Mouse (Mus musculus) lung, embryonic 16.5 days (tissue): Measurements from ENCODE around the gene Susd1. TPM values are rescaled to one million over a fixed set of nuclear protein-coding genes. Genes with fewer than 3 reads are reported as not detected.

Experiments used
- ATAC-seq: fragments of 200-750 bp; cut with Nextera tagmentation; 2 replicates; pipeline ENCODE4 v1.8.0; 2017; ENCODE audit warnings: low read depth, mild to moderate bottlenecking, moderate library complexity
- H3K27ac ChIP-seq: fragments of 300-500 bp; sonication (generic); 2 replicates; pipeline ENCODE4 v1.5.1; 2014; ENCODE audit warnings: mild to moderate bottlenecking, control low read depth, low read length
- H3K27me3 ChIP-seq: fragments of 300-500 bp; sonication (generic); 2 replicates; pipeline ENCODE4 v1.6.1; 2014; ENCODE audit warnings: low read depth, low read length, mixed read lengths; ENCODE audit not compliant: control insufficient read depth, insufficient read depth
- H3K36me3 ChIP-seq: fragments of 300-500 bp; sonication (generic); 2 replicates; pipeline ENCODE4 v1.6.1; 2014; ENCODE audit warnings: low read length; ENCODE audit not compliant: control insufficient read depth, insufficient read depth
- H3K4me1 ChIP-seq: fragments of 300-500 bp; sonication (generic); replicated peaks from 2 replicates; pipeline ENCODE4 v1.6.1; 2014; ENCODE audit warnings: low read length, mixed read lengths; ENCODE audit not compliant: control insufficient read depth, insufficient read depth
- H3K4me2 ChIP-seq: fragments of 300-500 bp; sonication (generic); 2 replicates; pipeline ENCODE4 v1.6.1; 2014; ENCODE audit warnings: low read depth, low read length, control low read depth
- H3K4me3 ChIP-seq: fragments of 300-500 bp; sonication (generic); 2 replicates; pipeline ENCODE4 v1.5.1; 2014; ENCODE audit warnings: mild to moderate bottlenecking, low read length, control low read depth
- H3K9ac ChIP-seq: fragments of 300-500 bp; sonication (generic); 2 replicates; pipeline ENCODE4 v1.6.1; 2014; ENCODE audit warnings: low read length, control low read depth
- H3K9me3 ChIP-seq: fragments of 300-500 bp; sonication (generic); 2 replicates; pipeline ENCODE4 v1.6.1; 2016; ENCODE audit warnings: low read length; ENCODE audit not compliant: control insufficient read depth
- WGBS: fragments of 180-500 bp; shearing (Covaris S2); extraction: QIAGEN DNeasy Blood & Tissue Kit; methylation state at CpG from one replicate; pipeline ENCODE4 v1.1.7; 2014; 5-methylcytosine and 5-hydroxymethylcytosine counted together
- polyA plus RNA-seq: library from polyadenylated mRNA; unstranded; fragments of >200 nt; fragmentation: Nextera tagmentation; extraction: Ambion mirVana; gene quantifications from 2 replicates; pipeline ENCODE4 v1.2.1, GENCODE M21; 2015

Susd1 gene
- polyA plus RNA-seq, 1 experiment from 2014 or later = 8.6 TPM

GRCm38 (mm10) chr4:59319136-59319941, 119.1 kb downstream of the Susd1 start:
- Histone ChIP-seq H3K27me3 (no peaks in the 10 kb centered on the region), H3K4me3 (no peak overlapping the region), H3K4me1 (peaks cover 24% of the 10 kb centered on the region), H3K27ac (0 out of 2 replicates have a peak overlapping the region, but pooled peaks have one; percentile 15), H3K4me2 (no peak overlapping the region), H3K9ac (no peak overlapping the region), H3K9me3 (no peaks in the 10 kb centered on the region), H3K36me3 (no peaks in the 10 kb centered on the region)
- 57% methylated on average over 9 of the region's 9 CpGs for WGBS
- no peak for ATAC-seq

GRCm38 (mm10) chr4:59318602-59319001, 119.8 kb downstream of the Susd1 start:
- WGBS = 75% methylated on average over 6 of the region's 6 CpGs
- no peaks in the 10 kb centered on the region for H3K36me3 ChIP-seq
- peaks cover 24% of the 10 kb centered on the region for H3K4me1 ChIP-seq
- no peak overlapping the region for H3K4me2 ChIP-seq
- H3K27me3 ChIP-seq = no peaks in the 10 kb centered on the region
- no peak overlapping the region for H3K4me3 ChIP-seq
- H3K9me3 ChIP-seq = no peaks in the 10 kb centered on the region
- H3K9ac ChIP-seq = no peak overlapping the region
- H3K27ac ChIP-seq = no peak overlapping the region
- ATAC-seq = no peak

GRCm38 (mm10) chr4:59315553-59316405, 122.7 kb downstream of the Susd1 start:
- Histone ChIP-seq H3K9me3 (no peaks in the 10 kb centered on the region), H3K27me3 (no peaks in the 10 kb centered on the region), H3K27ac (no peak overlapping the region), H3K36me3 (no peaks in the 10 kb centered on the region), H3K4me3 (no peak overlapping the region), H3K4me1 (peaks cover 12% of the 10 kb centered on the region; the same call in 1 of the 2 replicates), H3K4me2 (no peak overlapping the region), H3K9ac (no peak overlapping the region)
- ATAC-seq = peak; percentile 65
- 45% methylated on average over 15 of the region's 15 CpGs for whole genome bisulfite sequencing

GRCm38 (mm10) chr4:59314939-59315552, 123.4 kb downstream of the Susd1 start:
- 44% methylated on average over 3 of the region's 3 CpGs for WGBS
- no peak overlapping the region for H3K4me2 ChIP-seq
- ATAC-seq = peak; percentile 44; the same call in 1 of the 2 replicates

GRCm38 (mm10) chr4:59312945-59313344, 125.5 kb downstream of the Susd1 start:
- no peak overlapping the region; the same call in 1 of the 2 replicates for H3K27ac ChIP-seq
- H3K4me2 ChIP-seq = no peak overlapping the region

More at GRCm38 (mm10) chr4:59314939-59315552, 123.4 kb downstream of the Susd1 start:
- Histone ChIP-seq H3K9me3 (no peaks in the 10 kb centered on the region), H3K4me1 (peaks cover 12% of the 10 kb centered on the region; the same call in 1 of the 2 replicates), H3K36me3 (no peaks in the 10 kb centered on the region), H3K9ac (no peak overlapping the region), H3K4me3 (no peak overlapping the region), H3K27ac (no peak overlapping the region), H3K27me3 (no peaks in the 10 kb centered on the region)

GRCm38 (mm10) chr4:59310590-59310989, 127.8 kb downstream of the Susd1 start:
- 0 out of 2 replicates have a peak, but pooled peaks cover under 1% of the 10 kb centered on the region for H3K4me1 ChIP-seq
- no peaks in the 10 kb centered on the region for H3K9me3 ChIP-seq
- no peaks in the 10 kb centered on the region for H3K36me3 ChIP-seq
- H3K27ac ChIP-seq = no peak overlapping the region
- H3K4me2 ChIP-seq = no peak overlapping the region
- 82% methylated on average over 9 of the region's 9 CpGs for WGBS
- no peaks in the 10 kb centered on the region for H3K27me3 ChIP-seq
- H3K9ac ChIP-seq = no peak overlapping the region
- ATAC-seq = no peak
- H3K4me3 ChIP-seq = no peak overlapping the region

More at GRCm38 (mm10) chr4:59312945-59313344, 125.5 kb downstream of the Susd1 start:
- WGBS = 57% methylated on average over 7 of the region's 7 CpGs
- H3K9me3 ChIP-seq = no peaks in the 10 kb centered on the region
- H3K36me3 ChIP-seq = no peaks in the 10 kb centered on the region
- H3K4me1 ChIP-seq = 0 out of 2 replicates have a peak, but pooled peaks cover 2% of the 10 kb centered on the region
- no peak for ATAC-seq
- H3K4me3 ChIP-seq = no peak overlapping the region
- H3K27me3 ChIP-seq = no peaks in the 10 kb centered on the region
- H3K9ac ChIP-seq = no peak overlapping the region

GRCm38 (mm10) chr4:59307841-59308589, 130.4 kb downstream of the Susd1 start:
- H3K4me3 ChIP-seq = no peak overlapping the region
- no peak overlapping the region for H3K4me2 ChIP-seq
- H3K9me3 ChIP-seq = no peaks in the 10 kb centered on the region
- no peak overlapping the region for H3K9ac ChIP-seq
- no peaks in the 10 kb centered on the region for H3K4me1 ChIP-seq
- 72% methylated on average over 10 of the region's 10 CpGs for WGBS
- H3K27me3 ChIP-seq = no peaks in the 10 kb centered on the region
- no peak for ATAC-seq
- H3K27ac ChIP-seq = no peak overlapping the region
- H3K36me3 ChIP-seq = no peaks in the 10 kb centered on the region

- Histone ChIP-seq H3K9ac (no peak overlapping the region), H3K36me3 (no peaks in the 10 kb centered on the region), H3K27ac (no peak overlapping the region), H3K4me3 (no peak overlapping the region), H3K9me3 (no peaks in the 10 kb centered on the region), H3K27me3 (no peaks in the 10 kb centered on the region), H3K4me1 (no peaks in the 10 kb centered on the region), H3K4me2 (no peak overlapping the region)
- ATAC-seq = no peak
- 87% methylated on average over 8 of the region's 8 CpGs for WGBS
Measured at GRCm38 (mm10) chr4:59302387-59302786, 136.0 kb downstream of the Susd1 start.
